Mouse (Mus musculus) erythroblast, adult 5-6 weeks (primary cell): Measurements from ENCODE around the gene Serping1. TPM values are rescaled to one million over a fixed set of nuclear protein-coding genes. Genes with fewer than 3 reads are reported as not detected.
A peak's percentile ranks its signal among the peaks of the same experiment; 100 is the strongest.
"Not testable (repeated sequence)": the region's sequence is repeated elsewhere in the genome, so short reads cannot be mapped to it uniquely, and the experiment has no call there.

Source experiments
- ATAC-seq: replicated peaks from 2 replicates; pipeline ENCODE4 v1.8.0; 2016; ENCODE audit warnings: moderate number of reproducible peaks, mild to moderate bottlenecking, moderate TSS enrichment, inconsistent platforms; ENCODE audit not compliant: poor library complexity, low FRiP score, severe bottlenecking
- total RNA-seq, 2 experiments: library from RNA; stranded (forward) in 1 of 2; stranded (reverse) in 1 of 2; fragments of 150-400 nt in 1 of 2; fragments of 200-764, 138-1000 nt in 1 of 2; gene quantifications; 2 replicates each; pipeline versions ENCODE4 v1.2.3 to v1.2.4; 2015 to 2017; ENCODE audit warnings: low replicate concordance in 2 of 2

Gene Serping1
- total RNA-seq, 2 experiments from 2014 or later, result 3.1 to 7.3 TPM

DNA sequence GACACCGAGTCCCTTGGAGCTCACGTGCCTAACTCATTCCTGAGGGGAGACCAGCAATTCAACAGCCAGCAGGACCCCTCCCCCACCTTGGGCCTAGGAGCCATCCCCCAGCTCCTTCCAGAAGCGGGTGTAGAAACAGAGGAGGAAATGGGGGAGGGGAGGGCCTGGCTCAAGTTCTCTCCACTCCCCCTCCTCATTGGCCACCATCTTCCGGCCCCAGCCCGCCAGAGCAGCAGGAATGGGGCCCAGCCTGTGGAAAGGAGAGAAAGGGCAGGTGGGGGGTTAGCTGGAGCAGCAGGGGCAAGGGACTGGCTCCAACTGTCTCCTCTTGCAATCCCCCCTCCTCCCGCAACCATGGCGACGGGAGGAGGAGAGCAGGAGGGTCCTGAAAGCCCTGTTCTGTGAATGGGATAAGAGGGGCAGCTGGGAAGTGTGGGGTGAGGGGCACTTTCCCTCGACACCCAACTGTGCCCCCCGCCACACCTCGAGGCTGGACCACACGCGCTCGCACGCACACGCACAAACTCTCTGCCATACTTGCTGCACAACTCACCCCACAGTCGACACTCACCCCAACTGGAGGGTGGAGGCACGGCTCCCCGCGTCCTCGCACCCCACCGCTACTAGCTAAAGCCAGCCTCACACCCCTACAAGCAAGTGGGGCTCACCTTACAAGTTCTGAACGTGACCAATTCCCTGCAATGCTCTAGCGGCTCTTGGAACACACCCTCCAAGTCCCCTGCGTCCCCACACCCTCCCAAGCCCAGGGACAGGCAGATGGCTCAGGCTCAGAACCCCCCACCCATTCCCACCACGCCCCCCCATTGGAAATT, 32.6 kb downstream of the Serping1 start:
- peak; percentile 17 for ATAC-seq

DNA sequence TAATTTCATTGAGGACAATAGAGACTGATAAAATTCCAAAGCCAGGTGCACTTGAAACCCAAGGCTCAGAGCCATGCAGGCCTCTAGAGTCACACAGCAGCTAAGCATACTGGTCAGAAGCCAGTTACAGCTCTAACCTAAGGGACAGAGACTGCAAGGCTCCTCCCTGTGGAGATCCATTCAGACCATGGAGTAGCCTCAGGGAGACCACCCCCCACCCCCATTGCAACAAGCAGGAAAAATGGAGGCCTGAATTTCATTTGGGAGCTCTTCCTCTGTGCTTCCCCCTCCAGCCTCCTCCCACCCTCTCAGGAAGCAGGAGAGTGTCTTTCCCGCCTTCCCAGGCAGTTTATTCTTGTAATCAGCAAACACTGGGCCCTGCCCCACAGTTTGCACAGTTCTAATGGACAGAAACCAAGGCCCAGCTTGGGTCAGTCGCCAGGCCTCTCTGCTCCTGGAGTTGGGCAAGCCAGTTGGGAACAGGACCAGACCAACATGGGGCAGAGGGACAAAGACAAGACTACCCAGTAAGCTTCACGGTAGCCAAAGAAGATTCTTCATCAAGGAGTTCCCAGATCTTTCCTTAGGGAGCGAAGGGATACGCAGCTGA, 33.3 kb downstream of the Serping1 start:
- peak; percentile 3; the same call in 1 of the 2 replicates for ATAC-seq

DNA sequence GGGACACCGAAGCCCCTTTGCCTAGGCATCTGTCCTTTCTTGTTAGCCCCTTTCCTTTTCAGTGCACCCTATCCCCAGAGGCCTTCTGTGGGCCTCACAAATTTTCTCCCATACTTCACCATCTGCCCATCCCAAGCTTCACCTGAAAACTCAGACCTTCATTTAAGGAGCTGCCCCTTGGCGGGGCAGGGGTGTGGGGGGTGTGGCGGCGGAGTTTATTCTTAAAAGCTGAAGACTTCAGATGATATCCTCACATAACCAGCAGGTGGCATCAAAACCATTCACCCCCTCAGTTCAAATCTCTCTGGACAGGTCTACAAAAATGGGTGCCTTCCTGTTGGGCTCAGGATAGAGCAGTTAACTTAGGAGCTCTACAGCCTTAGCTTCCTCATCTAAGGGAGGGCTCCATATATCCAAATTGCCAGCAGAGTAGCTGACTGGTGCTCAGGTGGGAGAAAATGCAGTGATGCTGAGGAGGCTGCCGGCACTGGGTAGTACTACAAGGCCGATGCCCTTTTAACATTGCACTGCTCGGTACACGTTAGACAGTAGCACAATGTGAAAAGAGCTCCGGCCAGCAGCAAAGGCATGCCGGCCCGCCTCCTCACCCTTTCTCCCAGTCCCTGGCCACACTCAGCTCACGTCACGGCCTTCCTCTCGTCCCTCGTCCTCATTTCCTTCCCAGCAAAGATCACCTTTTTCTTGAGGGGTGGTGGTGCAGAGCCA, 34.5 kb downstream of the Serping1 start:
- ATAC-seq, result no peak

DNA sequence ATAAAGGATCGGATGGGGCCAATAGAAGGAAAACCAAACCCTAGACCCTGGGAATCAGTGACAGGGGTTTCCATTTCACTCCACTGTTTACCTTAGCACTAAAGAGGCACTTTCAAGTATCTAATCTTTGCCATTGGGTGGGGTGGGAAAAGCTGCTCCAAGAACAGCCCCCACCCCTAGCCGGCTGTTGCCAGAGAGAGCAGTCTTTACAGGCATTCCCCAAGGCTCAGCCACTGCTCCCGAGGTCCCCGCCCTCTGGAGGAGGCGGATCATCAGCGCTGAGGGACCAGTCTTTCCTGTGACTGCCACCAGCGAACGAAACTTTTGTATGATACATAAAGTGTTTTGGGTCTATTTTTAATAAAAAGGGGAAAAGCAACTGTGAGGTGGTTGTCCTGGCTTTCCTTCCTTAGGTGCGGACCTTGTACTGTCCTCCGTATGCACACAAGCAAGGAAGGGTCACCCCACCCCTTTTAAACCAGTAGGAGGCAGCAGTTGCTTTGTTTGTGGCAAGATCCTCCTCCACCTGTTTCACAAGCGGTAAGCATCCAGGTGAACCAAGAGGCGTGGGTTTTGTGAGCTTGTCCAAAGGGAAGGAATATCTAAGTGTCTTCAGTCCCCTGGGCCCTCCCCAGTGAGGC, 36.9 kb downstream of the Serping1 start:
- ATAC-seq, result no peak

DNA sequence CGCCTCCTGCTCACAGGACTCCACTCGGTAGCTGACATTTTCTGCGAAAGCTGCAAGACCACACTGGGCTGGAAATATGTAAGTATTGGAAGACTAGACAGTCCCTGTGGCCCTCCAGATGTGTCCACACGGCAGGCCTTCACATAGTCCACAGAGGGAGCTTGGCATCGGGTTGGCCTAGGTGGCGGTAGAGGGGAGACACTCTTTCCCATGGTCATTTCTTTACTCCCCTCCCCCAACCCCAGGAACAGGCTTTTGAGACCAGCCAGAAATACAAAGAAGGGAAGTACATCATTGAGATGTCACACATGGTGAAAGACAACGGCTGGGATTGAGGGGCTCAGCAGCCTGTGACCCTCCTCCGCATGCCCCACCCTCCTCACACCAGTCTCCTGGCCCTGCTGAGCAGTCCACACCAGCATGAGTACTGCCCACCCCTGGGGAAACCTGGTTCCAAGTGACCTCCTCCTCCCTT, 37.8 kb downstream of the Serping1 start:
- no peak for ATAC-seq

DNA sequence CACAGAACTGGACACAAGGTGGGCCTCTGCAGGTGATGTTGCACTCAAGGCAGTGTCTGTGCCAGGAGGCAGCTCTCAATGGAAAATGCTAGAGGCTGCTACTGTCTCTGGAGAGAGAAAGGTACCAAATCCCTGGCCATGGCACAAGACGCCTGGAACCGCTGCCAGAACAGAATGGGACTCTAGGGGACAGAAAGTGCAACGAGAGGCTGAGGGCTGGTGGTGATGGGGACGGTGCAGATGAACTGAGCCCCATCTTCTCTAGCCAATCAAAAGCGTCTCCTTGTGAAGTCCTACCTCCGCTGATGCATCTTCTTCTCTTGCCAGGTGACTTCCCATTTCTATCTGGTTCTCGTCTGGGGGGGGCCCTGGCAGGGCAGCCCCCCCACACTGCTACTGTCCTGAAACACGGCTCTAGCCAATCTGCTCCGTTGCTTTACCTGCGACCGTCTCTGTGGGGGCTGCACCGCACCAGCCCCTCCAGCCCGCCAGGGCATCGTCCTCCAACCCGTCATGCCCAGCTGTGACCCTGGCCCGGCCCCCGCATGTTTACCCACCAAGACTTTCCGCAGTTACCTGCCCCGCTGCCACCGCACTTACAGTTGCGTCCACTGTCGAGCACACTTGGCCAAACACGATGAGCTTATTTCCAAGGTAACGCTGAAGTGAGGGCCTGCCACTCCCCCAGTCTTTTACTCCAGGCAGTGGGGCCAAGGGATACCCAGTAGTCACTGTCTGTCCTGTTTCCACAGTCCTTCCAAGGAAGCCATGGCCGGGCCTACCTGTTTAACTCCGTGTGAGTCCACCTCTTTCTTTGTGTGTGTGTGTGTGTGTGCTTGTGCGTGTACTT, 38.7 kb downstream of the Serping1 start:
- peak; percentile 12; the same call in 1 of the 2 replicates for ATAC-seq

DNA sequence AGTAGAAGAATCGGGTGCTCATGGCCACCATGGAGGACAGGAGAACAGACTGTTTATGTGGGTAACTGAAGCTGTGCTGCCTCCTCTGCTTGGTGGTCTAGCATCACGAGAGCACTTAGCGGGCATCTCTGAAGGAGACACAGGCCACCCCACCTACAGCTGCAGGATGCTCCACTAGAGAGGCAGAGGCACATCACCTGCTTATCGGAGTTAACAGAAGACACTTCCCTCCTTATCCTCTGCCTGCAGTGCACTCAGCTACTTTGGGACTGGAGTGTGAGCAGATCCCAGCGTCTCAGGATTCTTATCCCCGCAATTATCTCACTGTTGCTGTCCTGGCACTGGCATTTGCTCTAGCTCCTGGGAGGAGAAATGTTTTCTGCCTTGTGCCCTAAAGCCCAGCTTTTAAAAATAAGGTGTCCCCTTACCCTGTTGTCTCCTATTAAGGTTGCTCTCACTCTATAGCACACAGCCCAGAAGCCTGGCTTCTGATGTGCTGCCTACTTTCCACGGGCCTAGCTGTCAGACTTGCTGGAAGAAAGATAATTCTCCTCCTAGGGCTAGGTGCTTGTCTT, 39.8 kb downstream of the Serping1 start:
- ATAC-seq, result peak; percentile 71

DNA sequence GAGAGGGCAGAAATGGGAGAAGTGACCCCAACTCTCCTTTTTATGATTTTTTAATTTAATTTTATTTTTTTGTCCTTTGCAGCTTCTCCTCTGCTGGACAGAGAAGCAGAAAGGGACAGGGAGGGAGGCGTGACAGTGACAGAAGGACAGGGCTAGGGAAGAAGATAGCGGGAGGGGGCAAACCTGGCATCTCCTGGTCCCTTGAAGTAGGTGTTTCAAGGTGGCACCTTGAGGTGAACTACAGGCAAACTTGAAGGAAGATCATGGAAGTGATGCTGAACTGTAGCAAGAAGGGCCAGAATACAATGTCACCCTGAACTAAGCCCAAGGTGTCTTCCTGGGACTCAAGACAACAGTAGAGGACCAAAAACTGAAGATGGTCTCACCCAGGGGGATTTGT, 40.3 kb downstream of the Serping1 start:
- ATAC-seq, result peak; percentile 18

DNA sequence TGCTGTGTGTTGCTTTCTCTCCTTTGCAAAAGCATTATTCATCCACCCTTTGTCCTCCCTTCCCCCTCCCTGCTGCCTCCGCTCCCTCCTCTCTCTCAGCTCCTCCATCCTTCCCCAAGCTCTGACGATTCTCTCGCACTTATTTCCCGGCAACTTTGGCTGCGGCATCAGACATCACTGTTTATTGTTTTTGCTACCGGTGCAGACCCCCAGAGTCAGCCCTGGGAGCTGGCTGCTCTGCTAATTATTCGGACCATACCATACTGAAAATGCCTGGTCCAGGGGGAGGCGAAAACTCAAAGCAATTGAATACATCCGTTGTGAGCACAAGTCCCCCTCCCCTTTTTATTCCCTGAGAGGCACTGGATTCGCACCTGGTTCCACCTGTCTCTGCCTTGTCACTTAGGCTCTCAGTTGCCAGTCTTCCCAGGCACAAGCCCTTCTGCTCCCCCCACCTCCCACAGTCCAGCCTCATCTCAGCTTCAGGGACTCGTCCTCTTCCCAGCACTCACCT, 40.8 kb downstream of the Serping1 start:
- no peak for ATAC-seq

DNA sequence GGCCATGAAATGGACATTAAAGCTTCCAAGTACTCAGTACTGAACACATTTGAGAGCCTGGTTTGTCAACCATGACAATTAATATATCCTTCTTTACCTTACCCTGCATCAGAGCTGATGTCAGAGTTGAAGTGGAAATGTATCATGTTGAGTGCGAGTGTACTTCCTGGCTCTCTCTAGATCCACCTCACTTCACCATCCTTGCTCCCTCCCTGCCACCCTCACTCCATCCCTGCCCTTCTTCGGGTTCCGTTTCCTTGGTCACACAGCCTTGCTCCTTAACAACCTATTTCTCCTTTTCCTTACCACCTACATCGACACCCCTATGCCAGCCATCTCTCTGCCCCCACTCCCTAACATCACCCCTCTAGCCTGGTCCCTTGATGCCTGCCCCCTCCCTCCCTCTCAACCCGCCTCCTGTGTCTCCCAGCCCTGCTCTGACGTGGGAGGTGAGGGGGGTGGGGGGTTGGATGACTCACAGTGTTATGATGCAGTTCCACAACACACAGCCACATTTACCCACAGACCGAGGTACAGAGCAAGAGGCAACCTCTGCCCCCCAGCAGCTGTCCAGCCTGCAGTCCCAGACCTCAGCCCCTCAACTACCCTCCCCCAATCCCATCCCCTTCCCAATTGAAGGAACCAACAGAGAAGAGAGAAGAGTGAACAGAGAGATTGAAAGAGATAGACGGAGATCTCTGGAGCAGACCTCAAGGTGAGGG, 41.5 kb downstream of the Serping1 start, which contains the start of gene Ypel4:
Gene Ypel4, plus strand, starts transcription at position 480 of the 722 bp plus-strand sequence.
- ATAC-seq, result peak; percentile 57

DNA sequence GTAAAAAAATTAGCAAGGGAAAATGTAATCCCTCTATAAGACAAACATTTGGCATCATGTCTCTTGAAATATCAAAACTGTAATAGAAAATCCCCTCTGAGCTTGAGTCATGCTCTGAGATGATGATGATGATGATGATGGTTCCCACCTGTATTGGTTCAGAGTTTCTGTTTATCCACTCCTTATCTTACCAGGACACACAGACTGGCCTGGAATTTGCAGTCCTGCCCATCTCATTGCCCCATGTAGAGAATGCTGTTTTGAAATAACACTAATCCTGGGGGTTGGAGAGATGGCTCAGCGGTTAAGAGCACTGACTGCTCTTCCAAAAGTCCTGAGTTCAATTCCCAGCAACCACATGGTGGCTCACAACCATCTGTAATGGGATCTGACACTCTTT, 42.9 kb downstream of the Serping1 start:
- no peak for ATAC-seq

DNA sequence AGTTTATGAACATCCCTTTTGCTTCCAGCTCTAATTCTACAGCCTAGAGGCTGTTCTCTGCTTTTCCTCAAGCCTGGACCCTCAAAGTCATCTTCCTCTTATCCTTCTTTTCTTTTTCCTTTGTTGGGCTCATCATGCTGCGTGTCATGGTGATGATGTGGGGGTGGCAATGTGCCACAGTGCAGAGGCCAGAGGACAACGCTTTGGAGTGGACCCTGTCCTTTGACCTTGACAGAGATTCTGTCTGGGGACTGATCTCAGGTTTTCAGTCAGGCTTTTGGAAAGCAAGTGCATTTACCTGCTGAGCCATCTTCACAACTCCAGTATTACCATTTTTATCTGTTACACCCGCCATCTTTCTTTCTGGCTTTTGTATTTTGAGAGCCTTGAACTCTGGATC, 44.0 kb downstream of the Serping1 start:
- no peak for ATAC-seq

DNA sequence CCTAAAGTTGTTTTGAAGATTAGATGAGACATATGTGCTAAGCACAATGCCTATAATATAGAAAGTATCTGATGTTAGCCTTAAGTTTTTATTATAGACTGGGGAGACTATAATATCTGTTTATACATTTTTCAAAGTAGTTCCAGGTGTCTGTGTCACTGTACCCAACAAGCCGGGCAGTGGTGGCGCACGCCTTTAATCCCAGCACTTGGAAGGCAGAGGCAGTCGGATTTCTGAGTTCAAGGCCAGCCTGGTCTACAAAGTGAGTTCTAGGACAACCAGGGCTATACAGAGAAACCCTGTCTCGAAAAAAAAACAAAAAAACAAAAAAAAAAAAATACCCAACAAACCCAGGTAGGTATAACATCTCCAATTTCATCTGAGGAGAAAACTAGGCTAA, 47.1 kb downstream of the Serping1 start:
- not testable (repeated sequence) for ATAC-seq

DNA sequence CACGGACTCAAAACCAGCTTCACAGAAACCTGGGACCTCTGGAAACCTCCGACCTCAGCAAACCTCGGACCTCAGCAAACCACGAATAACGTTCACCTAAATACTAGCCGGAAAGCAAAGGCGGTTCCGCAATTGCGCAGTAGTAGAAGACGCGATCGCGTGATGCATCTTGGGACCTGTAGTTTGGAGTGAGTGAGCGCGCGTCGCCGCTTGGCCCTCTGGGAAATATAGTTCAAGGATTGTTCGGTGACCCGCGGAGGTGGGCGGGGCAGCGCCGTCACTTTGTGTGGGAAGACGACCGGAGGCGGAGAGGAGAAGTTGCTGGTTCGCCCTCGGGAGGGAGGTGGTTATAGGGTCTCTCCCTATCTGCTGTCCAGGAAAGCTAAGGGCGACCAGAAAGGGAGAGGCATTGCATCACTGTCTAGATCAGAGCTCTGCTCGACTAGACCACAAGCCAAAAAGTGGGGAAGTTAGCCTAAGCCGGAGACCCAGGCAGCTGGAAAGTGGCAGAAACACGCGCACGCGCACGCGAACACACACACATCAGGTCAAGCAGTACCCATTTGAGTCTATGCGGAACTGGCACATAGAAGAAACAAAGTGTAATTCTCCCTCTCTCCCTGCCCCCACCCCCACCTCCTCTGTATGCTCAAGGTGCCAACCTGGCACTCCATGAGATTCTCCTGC, 47.9 kb downstream of the Serping1 start, which contains the start of gene Clp1:
Gene Clp1, minus strand, starts transcription at position 179 of the 687 bp plus-strand sequence.
- peak; percentile 95 for ATAC-seq

DNA sequence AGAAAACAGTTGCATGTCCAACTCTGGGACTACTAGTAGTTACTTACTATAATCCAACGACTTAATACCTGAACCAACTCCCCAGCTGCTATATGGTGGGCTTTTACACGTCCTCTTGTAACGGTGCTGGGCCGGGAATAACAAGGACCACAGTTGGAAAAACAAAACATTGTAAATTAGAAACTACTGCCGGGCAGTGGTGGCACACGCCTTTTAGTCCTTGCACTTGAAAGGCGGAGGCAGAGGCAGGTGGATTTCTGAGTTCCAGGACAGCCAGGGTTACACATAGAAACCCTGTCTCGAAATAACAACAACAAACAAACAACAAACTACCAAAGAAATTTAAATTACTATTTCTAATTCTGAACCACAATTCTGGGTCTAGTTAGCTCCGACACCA, 48.5 kb downstream of the Serping1 start:
- ATAC-seq, result no peak

DNA sequence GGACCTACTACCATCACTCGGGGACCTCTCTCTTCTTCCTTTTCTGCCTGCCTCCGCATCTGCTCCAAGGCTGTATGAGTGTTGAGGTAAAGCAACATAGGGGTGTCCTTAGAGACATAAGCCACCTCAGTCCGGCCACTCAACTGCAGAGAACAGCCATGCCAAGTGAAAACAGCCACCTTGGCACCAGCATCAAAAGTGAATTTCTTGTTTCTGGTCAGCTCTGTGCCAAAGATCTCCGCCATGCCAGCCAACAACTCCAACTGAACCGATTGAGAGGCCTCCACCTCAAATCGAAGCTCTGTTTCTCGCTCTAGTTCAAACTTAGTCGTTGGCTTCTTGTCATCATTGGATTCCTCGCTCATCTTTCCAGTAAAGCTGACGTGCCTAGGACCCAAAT, 49.5 kb downstream of the Serping1 start:
- no peak for ATAC-seq

DNA sequence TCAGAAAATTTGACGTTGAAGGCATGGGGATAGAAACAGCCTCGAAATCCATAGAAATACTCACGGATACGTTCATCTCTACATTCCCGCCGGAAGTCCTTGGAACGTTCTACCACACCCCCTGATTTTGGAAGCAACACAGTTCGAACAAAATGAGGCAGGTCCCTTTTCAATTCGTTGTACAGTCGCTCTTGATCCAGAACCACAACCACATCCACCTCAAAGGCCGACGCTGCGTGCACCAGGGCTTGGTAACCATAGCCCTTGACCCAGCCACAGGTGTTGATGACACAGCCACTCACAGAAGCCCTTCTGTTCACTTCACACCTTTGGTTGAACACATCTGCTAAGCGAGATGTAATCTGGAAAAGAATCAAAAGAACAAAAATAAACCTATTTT, 51.4 kb downstream of the Serping1 start:
- no peak for ATAC-seq
